Comparison of ENCODE assay signal across 24 mouse cellular contexts in the genomic region with DNA sequence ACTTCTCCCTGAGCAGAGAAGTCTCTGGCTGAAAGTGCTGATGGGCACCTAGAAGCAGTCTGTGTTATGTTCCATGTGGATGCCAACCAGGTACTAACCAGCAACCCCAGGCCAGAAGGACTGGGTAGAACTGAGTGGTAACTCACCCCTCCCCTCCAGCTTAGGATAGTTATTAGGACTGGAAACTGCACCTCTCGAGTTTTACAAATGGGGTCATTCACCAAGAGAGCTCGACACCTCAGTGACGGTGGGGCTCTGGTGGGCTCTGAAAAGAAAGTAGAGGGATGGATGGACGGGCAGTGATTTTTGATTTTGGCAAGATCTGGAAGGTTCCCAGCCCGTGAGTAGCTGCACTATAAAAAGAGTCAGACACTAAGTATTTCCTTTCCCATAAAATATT.
"Had no signal": no experiment of that assay in that cellular context is flagged by ENCODE, and none has a peak within 500 bp of the region (broad histone marks: within the 10 kb centered on the region; RNA-seq: fewer than 3 reads in every experiment).

No protein-coding gene starts in this region.

- H3K27me3 ChIP-seq: heart, embryonic 12.5 days; hindbrain, embryonic 12.5 days; intestine, embryonic 15.5 days; liver, embryonic 13.5 days; liver, embryonic 15.5 days had no signal

- H3K36me3 ChIP-seq: heart, embryonic 12.5 days; hindbrain, embryonic 12.5 days; intestine, embryonic 15.5 days; limb, embryonic 13.5 days; liver, embryonic 13.5 days; liver, embryonic 15.5 days had no signal

- H3K9me3 ChIP-seq: heart, embryonic 12.5 days; hindbrain, embryonic 10.5 days; hindbrain, embryonic 12.5 days; intestine, embryonic 15.5 days; limb, embryonic 13.5 days; liver, embryonic 13.5 days; liver, embryonic 15.5 days had no signal

- DNase-seq: gastrocnemius, postnatal 10 days; gastrocnemius, postnatal 25 days; heart, adult 2 months; heart, postnatal 10 days; heart, postnatal 4 days; kidney, adult 18-20 months; kidney, adult 8-10 months; kidney, postnatal 10 days; kidney, postnatal 25 days; kidney, postnatal 4 days; layer of hippocampus, adult 9-11 months; liver; liver, embryonic 13.5 days had no signal

- H3K4me3 ChIP-seq: heart, adult 2 months; heart, embryonic 12.5 days; hindbrain, embryonic 10.5 days; hindbrain, embryonic 12.5 days; intestine, embryonic 15.5 days; limb, embryonic 13.5 days; liver, embryonic 13.5 days; liver, embryonic 15.5 days had no signal

- H3K9ac ChIP-seq: heart, embryonic 12.5 days; hindbrain, embryonic 12.5 days; hindbrain, embryonic 14.5 days; intestine, embryonic 15.5 days; limb, embryonic 13.5 days; liver, embryonic 13.5 days; liver, embryonic 15.5 days had no signal

- H3K4me1 ChIP-seq: liver, embryonic 15.5 days had no signal

- H3K4me2 ChIP-seq: heart, embryonic 12.5 days; hindbrain, embryonic 12.5 days; hindbrain, embryonic 14.5 days; intestine, embryonic 15.5 days; limb, embryonic 13.5 days; liver, embryonic 11.5 days; liver, embryonic 13.5 days; liver, embryonic 15.5 days had no signal

- ATAC-seq: hindbrain, embryonic 16.5 days; inflammation-experienced regulatory T-cells, adult 6 months; intestine, embryonic 15.5 days; intestine, postnatal 0 days had no signal

- H3K27ac ChIP-seq: heart, adult 2 months; hindbrain, embryonic 10.5 days; hindbrain, embryonic 12.5 days; hindbrain, embryonic 14.5 days; intestine, embryonic 15.5 days; limb, embryonic 13.5 days; liver, embryonic 13.5 days; liver, embryonic 15.5 days had no signal
